Mouse (Mus musculus) hindbrain, embryonic 12.5 days (tissue): ENCODE data around the gene Chrm1. TPM values are rescaled to one million over a fixed set of nuclear protein-coding genes. Genes with fewer than 3 reads are reported as not detected.
"Not testable (repeated sequence)": the region's sequence is repeated elsewhere in the genome, so short reads cannot be mapped to it uniquely, and the experiment has no call there.

ENCODE experiments used
- ATAC-seq: fragments of 200-750 bp; cut with Nextera tagmentation; 2 replicates; pipeline ENCODE4 v1.8.0; 2017; ENCODE audit warnings: moderate TSS enrichment; ENCODE audit not compliant: low FRiP score
- H3K27ac ChIP-seq: fragments of 300-500 bp; sonication (generic); 2 replicates; pipeline ENCODE4 v1.5.1; 2016; ENCODE audit warnings: mild to moderate bottlenecking
- H3K27me3 ChIP-seq: fragments of 300-500 bp; sonication (generic); 2 replicates; pipeline ENCODE4 v1.6.1; 2016; ENCODE audit warnings: mild to moderate bottlenecking
- H3K36me3 ChIP-seq: fragments of 300-500 bp; sonication (generic); 2 replicates; pipeline ENCODE4 v1.6.1; 2016; ENCODE audit warnings: mild to moderate bottlenecking
- H3K4me1 ChIP-seq: fragments of 300-500 bp; sonication (generic); 2 replicates; pipeline ENCODE4 v1.6.1; 2016
- H3K4me2 ChIP-seq: fragments of 300-500 bp; sonication (generic); replicated peaks from 2 replicates; pipeline ENCODE4 v1.6.1; 2016; ENCODE audit warnings: mild to moderate bottlenecking
- H3K4me3 ChIP-seq: fragments of 300-500 bp; sonication (generic); 2 replicates; pipeline ENCODE4 v1.5.1; 2016; ENCODE audit warnings: mild to moderate bottlenecking
- H3K9ac ChIP-seq: fragments of 300-500 bp; sonication (generic); 2 replicates; pipeline ENCODE4 v1.6.1; 2016; ENCODE audit warnings: mild to moderate bottlenecking, moderate library complexity
- H3K9me3 ChIP-seq: fragments of 300-500 bp; sonication (generic); replicated peaks from 2 replicates; pipeline ENCODE4 v1.6.1; 2016; ENCODE audit warnings: mild to moderate bottlenecking
- WGBS: fragments of 180-500 bp; shearing (Covaris S2); methylation state at CpG from one replicate; pipeline ENCODE4 v1.1.7; 2016; 5-methylcytosine and 5-hydroxymethylcytosine counted together
- polyA plus RNA-seq: library from polyadenylated mRNA; unstranded; fragments of >200 nt; fragmentation: Nextera tagmentation; extraction: Ambion mirVana; gene quantifications from 2 replicates; pipeline ENCODE4 v1.2.1, GENCODE M21; 2016

Gene Chrm1
- polyA plus RNA-seq, 1 experiment from 2014 or later: 0.61 TPM

GRCm38 (mm10) chr19:8722907-8723573 is 59.5 kb downstream of the Chrm1 start, which contains the start of gene Slc3a2:
Gene Slc3a2, minus strand, starts transcription at chr19:8723369.
- WGBS: under 1% methylated on average over 50 of the region's 50 CpGs
- H3K27ac ChIP-seq: peak within 1 kb of the TSS; percentile 95
- H3K4me1 ChIP-seq: peaks cover 26% of the 10 kb centered on the region
- ATAC-seq: peak; percentile 96
- peak within 1 kb of the TSS; percentile 76 for H3K4me2 ChIP-seq
- peaks cover 30% of the 10 kb centered on the region for H3K36me3 ChIP-seq
- peak within 1 kb of the TSS; percentile 91 for H3K9ac ChIP-seq
- H3K9me3 ChIP-seq: no peaks in the 10 kb centered on the region
- peak within 1 kb of the TSS; percentile 76 for H3K4me3 ChIP-seq
- H3K27me3 ChIP-seq: no peaks in the 10 kb centered on the region

- Histone ChIP-seq H3K36me3 (peaks cover 30% of the 10 kb centered on the region), H3K4me1 (peaks cover 26% of the 10 kb centered on the region), H3K4me2 (peak overlapping the region; percentile 76), H3K9ac (peak overlapping the region; percentile 91), H3K9me3 (no peaks in the 10 kb centered on the region), H3K4me3 (peak overlapping the region; percentile 76), H3K27ac (peak overlapping the region; percentile 81), H3K27me3 (no peaks in the 10 kb centered on the region)
- under 1% methylated on average over 20 of the region's 20 CpGs for WGBS
- no peak for ATAC-seq
Measured at GRCm38 (mm10) chr19:8723574-8724346, 60.2 kb downstream of the Chrm1 start.

GRCm38 (mm10) chr19:8724392-8724791 is 60.8 kb downstream of the Chrm1 start:
- Histone ChIP-seq H3K4me3 (peak overlapping the region; percentile 76), H3K9ac (peak overlapping the region; percentile 91), H3K27me3 (no peaks in the 10 kb centered on the region), H3K4me1 (peaks cover 26% of the 10 kb centered on the region), H3K36me3 (peaks cover 30% of the 10 kb centered on the region), H3K9me3 (no peaks in the 10 kb centered on the region), H3K4me2 (peak overlapping the region; percentile 76), H3K27ac (no peak overlapping the region)
- 4% methylated on average over 2 of the region's 2 CpGs for whole genome bisulfite sequencing
- no peak for ATAC-seq

- Histone ChIP-seq H3K9me3 (no peaks in the 10 kb centered on the region), H3K27me3 (no peaks in the 10 kb centered on the region), H3K36me3 (peaks cover 30% of the 10 kb centered on the region), H3K4me1 (peaks cover 26% of the 10 kb centered on the region), H3K9ac (peak overlapping the region; percentile 91), H3K4me3 (peak overlapping the region; percentile 76), H3K4me2 (peak overlapping the region; percentile 76), H3K27ac (no peak overlapping the region)
- no peak for ATAC-seq
- 55% methylated on average over 4 of the region's 4 CpGs for WGBS
Measured at GRCm38 (mm10) chr19:8725081-8725613, 61.6 kb downstream of the Chrm1 start.

GRCm38 (mm10) chr19:8726609-8727390 is 63.2 kb downstream of the Chrm1 start:
- ATAC-seq: no peak
- Histone ChIP-seq H3K9ac (no peak overlapping the region), H3K27me3 (no peaks in the 10 kb centered on the region), H3K4me2 (no peak overlapping the region), H3K36me3 (peaks cover 30% of the 10 kb centered on the region), H3K4me3 (no peak overlapping the region), H3K27ac (no peak overlapping the region), H3K9me3 (no peaks in the 10 kb centered on the region), H3K4me1 (peaks cover 22% of the 10 kb centered on the region)
- WGBS: 21% methylated on average over 3 of the region's 3 CpGs

GRCm38 (mm10) chr19:8727495-8728114 is 64.0 kb downstream of the Chrm1 start:
- no peak overlapping the region for H3K4me2 ChIP-seq
- no peaks in the 10 kb centered on the region for H3K9me3 ChIP-seq
- H3K9ac ChIP-seq: no peak overlapping the region
- no peaks in the 10 kb centered on the region for H3K27me3 ChIP-seq
- ATAC-seq: no peak
- H3K4me1 ChIP-seq: peaks cover 14% of the 10 kb centered on the region
- WGBS: 28% methylated on average over 5 of the region's 5 CpGs
- H3K4me3 ChIP-seq: no peak overlapping the region
- peaks cover 30% of the 10 kb centered on the region for H3K36me3 ChIP-seq
- H3K27ac ChIP-seq: no peak overlapping the region

GRCm38 (mm10) chr19:8728335-8729099 is 64.9 kb downstream of the Chrm1 start:
- not testable (repeated sequence) for ATAC-seq, H3K4me2 ChIP-seq, H3K4me3 ChIP-seq, H3K27ac ChIP-seq, H3K9me3 ChIP-seq, H3K27me3 ChIP-seq, H3K9ac ChIP-seq
- peaks cover 30% of the 10 kb centered on the region for H3K36me3 ChIP-seq
- peaks cover 14% of the 10 kb centered on the region for H3K4me1 ChIP-seq
- 50% methylated on average over 3 of the region's 3 CpGs for WGBS

Other genes with a start within 250 kb of the Chrm1 start
- gene Slc22a8, start 72.5 kb upstream of the Chrm1 start, polyA plus RNA-seq: 0.89 and 0.93 TPM in 2 replicates
- 3.3 and 3.7 TPM in 2 replicates for gene Slc22a6, start 45.8 kb upstream of the Chrm1 start, polyA plus RNA-seq
- 126 and 127 TPM in 2 replicates for gene Slc3a2, start 59.6 kb downstream of the Chrm1 start, polyA plus RNA-seq
- gene Wdr74, start 72.0 kb downstream of the Chrm1 start, polyA plus RNA-seq: 72.6 and 73.3 TPM in 2 replicates
- gene 1700092M07Rik, start 76.9 kb downstream of the Chrm1 start, polyA plus RNA-seq: 2.4 and 4.5 TPM in 2 replicates
- gene Stx5a, start 77.6 kb downstream of the Chrm1 start, polyA plus RNA-seq: 128 and 132 TPM in 2 replicates
- 190 and 196 TPM in 2 replicates for gene Nxf1, start 93.3 kb downstream of the Chrm1 start, polyA plus RNA-seq
- gene Tmem223, start 107.2 kb downstream of the Chrm1 start, polyA plus RNA-seq: 189 and 213 TPM in 2 replicates
- 36.9 and 39.7 TPM in 2 replicates for gene Tmem179b, start 110.7 kb downstream of the Chrm1 start, polyA plus RNA-seq
- 31.8 and 32.4 TPM in 2 replicates for gene Taf6l, start 122.6 kb downstream of the Chrm1 start, polyA plus RNA-seq
- gene Polr2g, start 134.8 kb downstream of the Chrm1 start, polyA plus RNA-seq: 146 and 149 TPM in 2 replicates
- gene Zbtb3, start 138.8 kb downstream of the Chrm1 start, polyA plus RNA-seq: 6.5 and 7.4 TPM in 2 replicates
- gene Ttc9c, start 155.5 kb downstream of the Chrm1 start, polyA plus RNA-seq: 55.6 and 61.4 TPM in 2 replicates
- 6.2 and 6.8 TPM in 2 replicates for gene Hnrnpul2, start 156.2 kb downstream of the Chrm1 start, polyA plus RNA-seq
- gene AC129217.1, start 166.0 kb downstream of the Chrm1 start, polyA plus RNA-seq: not detected in 2 replicates
- 65.8 and 66.1 TPM in 2 replicates for gene Bscl2, start 173.7 kb downstream of the Chrm1 start, polyA plus RNA-seq
- gene Gng3, start 175.4 kb downstream of the Chrm1 start, polyA plus RNA-seq: 171 and 176 TPM in 2 replicates
- 0.49 and 0.82 TPM in 2 replicates for gene Lrrn4cl, start 187.0 kb downstream of the Chrm1 start, polyA plus RNA-seq
- gene Ubxn1, start 207.7 kb downstream of the Chrm1 start, polyA plus RNA-seq: 166 and 175 TPM in 2 replicates
- gene Uqcc3, start 217.1 kb downstream of the Chrm1 start, polyA plus RNA-seq: 62.1 and 64.7 TPM in 2 replicates
- gene Lbhd1, start 219.9 kb downstream of the Chrm1 start, polyA plus RNA-seq: 69.0 and 69.5 TPM in 2 replicates
- gene Gm49403, start 220.1 kb downstream of the Chrm1 start, polyA plus RNA-seq: not detected in 2 replicates
- 74.3 and 87.4 TPM in 2 replicates for gene 1810009A15Rik, start 225.1 kb downstream of the Chrm1 start, polyA plus RNA-seq
- gene Gm49416, start 225.1 kb downstream of the Chrm1 start, polyA plus RNA-seq: not detected in 2 replicates
- 43.4 and 45.2 TPM in 2 replicates for gene Ints5, start 229.2 kb downstream of the Chrm1 start, polyA plus RNA-seq
- 114 and 118 TPM in 2 replicates for gene Ganab, start 234.3 kb downstream of the Chrm1 start, polyA plus RNA-seq